Mouse (Mus musculus) ES-Bruce4 (cell line): Measurements from ENCODE around the gene Adamtsl5. TPM values are rescaled to one million over a fixed set of nuclear protein-coding genes. Genes with fewer than 3 reads are reported as not detected.

ENCODE experiments used
- H3K27ac ChIP-seq: 2 replicates; pipeline ENCODE4 v1.5.1; 2012; ENCODE audit warnings: low read length, inconsistent platforms; ENCODE audit not compliant: insufficient read depth
- H3K27me3 ChIP-seq: 2 replicates; pipeline ENCODE4 v1.6.1; 2012; ENCODE audit warnings: mild to moderate bottlenecking, low read length, inconsistent platforms; ENCODE audit not compliant: control insufficient read depth, poor library complexity, insufficient read depth, severe bottlenecking
- H3K36me3 ChIP-seq: 2 replicates; pipeline ENCODE4 v1.6.1; 2012; ENCODE audit warnings: inconsistent platforms, mild to moderate bottlenecking, low read length, moderate library complexity; ENCODE audit not compliant: control insufficient read depth, poor library complexity, insufficient read depth, severe bottlenecking
- H3K4me1 ChIP-seq: one replicate; pipeline ENCODE4 v1.8.1; 2011; ENCODE audit warnings: low read length; ENCODE audit not compliant: control insufficient read depth, insufficient read depth
- H3K4me3 ChIP-seq: 2 replicates; pipeline ENCODE4 v1.5.1; 2011; ENCODE audit warnings: low read depth, mild to moderate bottlenecking, low read length
- H3K9ac ChIP-seq: 2 replicates; pipeline ENCODE4 v1.6.1; 2012; ENCODE audit warnings: low read depth, mild to moderate bottlenecking, inconsistent platforms; ENCODE audit not compliant: poor library complexity, severe bottlenecking
- H3K9me3 ChIP-seq: replicated peaks from 2 replicates; pipeline ENCODE4 v1.6.1; 2012; ENCODE audit warnings: mild to moderate bottlenecking, low read length, inconsistent platforms; ENCODE audit not compliant: control insufficient read depth, poor library complexity, insufficient read depth, severe bottlenecking
- CTCF ChIP-seq: IDR thresholded peaks from one replicate; pipeline ENCODE4 v1.8.1; 2011; ENCODE audit warnings: low read depth, low read length
- EP300 ChIP-seq: IDR thresholded peaks from 2 replicates; pipeline ENCODE4 v1.6.1; 2011; ENCODE audit warnings: low read depth, low read length; ENCODE audit not compliant: insufficient read depth
- POLR2A ChIP-seq: IDR thresholded peaks from one replicate; pipeline ENCODE4 v1.8.1; 2011; ENCODE audit warnings: low read length; ENCODE audit not compliant: insufficient read depth
- polyA plus RNA-seq: library from polyadenylated mRNA; stranded (reverse); fragments of >200 nt; gene quantifications from 2 replicates; pipeline ENCODE4 v1.2.4, GENCODE M21; 2011; ENCODE audit warnings: low read depth; ENCODE audit not compliant: missing spikeins, insufficient read depth, insufficient read length

Adamtsl5 gene
- polyA plus RNA-seq, 1 experiment: 3.8 TPM

DNA sequence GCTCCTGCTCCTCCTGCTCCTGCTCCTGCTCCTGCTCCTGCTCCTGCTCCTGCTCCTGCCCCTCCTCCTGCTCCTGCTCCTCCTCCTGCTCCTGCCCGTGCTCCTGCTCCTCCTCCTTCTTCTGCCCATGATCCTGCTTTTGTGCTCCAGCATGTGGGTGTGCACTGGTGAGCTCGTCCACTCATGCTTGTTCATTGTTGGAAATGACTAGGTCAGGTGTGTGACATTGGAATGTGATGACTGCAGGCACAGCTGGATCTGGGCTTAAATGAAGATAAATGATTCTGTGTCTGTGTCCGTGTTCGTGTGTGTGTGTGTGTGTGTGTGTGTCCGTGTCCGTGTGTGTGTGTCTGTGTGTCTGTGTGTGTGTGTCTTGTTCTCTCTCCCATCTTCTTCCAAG is 20.2 kb upstream of the Adamtsl5 start:
- no peaks in the 10 kb centered on the region for H3K36me3 ChIP-seq
- H3K9me3 ChIP-seq: no peaks in the 10 kb centered on the region
- H3K27me3 ChIP-seq: no peaks in the 10 kb centered on the region
- no peak overlapping the region for H3K4me3 ChIP-seq
- H3K4me1 ChIP-seq: peaks cover 7% of the 10 kb centered on the region
- no peak overlapping the region for H3K27ac ChIP-seq
- TF ChIP-seq EP300 (no peak), POLR2A (no peak), CTCF (no peak)
- H3K9ac ChIP-seq: no peak overlapping the region

DNA sequence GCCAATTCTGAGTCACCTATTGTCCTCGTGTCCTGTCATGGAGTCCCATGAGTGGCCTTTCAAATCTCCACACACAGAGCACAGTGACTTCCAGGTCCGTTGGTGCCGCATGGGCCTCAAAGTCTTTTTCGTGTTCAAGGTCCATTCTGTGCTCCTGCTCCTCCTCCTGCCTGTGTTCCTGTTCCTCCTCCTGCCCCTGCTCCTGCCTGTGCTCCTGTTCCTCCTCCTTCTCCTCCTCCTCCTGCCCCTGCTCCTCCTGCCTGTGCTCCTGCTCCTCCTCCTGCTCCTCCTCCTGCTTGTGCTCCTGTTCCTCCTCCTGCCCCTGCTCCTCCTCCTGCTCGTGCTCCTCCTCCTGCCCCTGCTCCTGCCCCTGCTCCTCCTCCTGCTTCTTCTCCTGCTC is 19.7 kb upstream of the Adamtsl5 start:
- no peaks in the 10 kb centered on the region for H3K9me3 ChIP-seq
- no peak overlapping the region for H3K4me3 ChIP-seq
- no peak overlapping the region for H3K9ac ChIP-seq
- H3K27ac ChIP-seq: no peak overlapping the region
- no peak for TF ChIP-seq CTCF
- TF ChIP-seq POLR2A: no peak
- no peak for TF ChIP-seq EP300
- H3K27me3 ChIP-seq: no peaks in the 10 kb centered on the region
- peaks cover 7% of the 10 kb centered on the region for H3K4me1 ChIP-seq
- H3K36me3 ChIP-seq: no peaks in the 10 kb centered on the region

- peaks cover 3% of the 10 kb centered on the region for H3K4me1 ChIP-seq
- H3K4me3 ChIP-seq: no peak overlapping the region
- no peak overlapping the region for H3K27ac ChIP-seq
- no peak for TF ChIP-seq POLR2A
- TF ChIP-seq CTCF: no peak
- no peak for TF ChIP-seq EP300
- no peaks in the 10 kb centered on the region for H3K27me3 ChIP-seq
- H3K36me3 ChIP-seq: no peaks in the 10 kb centered on the region
- no peaks in the 10 kb centered on the region for H3K9me3 ChIP-seq
- no peak overlapping the region for H3K9ac ChIP-seq
These were observed 17.5 kb upstream of the Adamtsl5 start for GRCm38 (mm10) chr10:80365736-80366135.

GRCm38 (mm10) chr10:80363734-80364133 is 15.5 kb upstream of the Adamtsl5 start:
- H3K27ac ChIP-seq: no peak overlapping the region
- H3K36me3 ChIP-seq: no peaks in the 10 kb centered on the region
- no peak for TF ChIP-seq CTCF
- no peak for TF ChIP-seq EP300
- TF ChIP-seq POLR2A: no peak
- H3K27me3 ChIP-seq: no peaks in the 10 kb centered on the region
- peaks cover 3% of the 10 kb centered on the region for H3K4me1 ChIP-seq
- H3K4me3 ChIP-seq: no peak overlapping the region
- H3K9ac ChIP-seq: no peak overlapping the region
- H3K9me3 ChIP-seq: no peaks in the 10 kb centered on the region

- no peak overlapping the region for H3K27ac ChIP-seq
- no peaks in the 10 kb centered on the region for H3K9me3 ChIP-seq
- no peaks in the 10 kb centered on the region for H3K36me3 ChIP-seq
- peak overlapping the region; percentile 6; the same call in 1 of the 2 replicates for H3K9ac ChIP-seq
- TF ChIP-seq POLR2A (no peak), EP300 (no peak), CTCF (no peak)
- no peaks in the 10 kb centered on the region for H3K4me1 ChIP-seq
- peak overlapping the region; percentile 26 for H3K4me3 ChIP-seq
- H3K27me3 ChIP-seq: no peaks in the 10 kb centered on the region
These were observed 9.9 kb upstream of the Adamtsl5 start for GRCm38 (mm10) chr10:80357994-80358639.

- no peaks in the 10 kb centered on the region for H3K27me3 ChIP-seq
- H3K4me1 ChIP-seq: no peaks in the 10 kb centered on the region
- H3K27ac ChIP-seq: no peak overlapping the region
- no peak for TF ChIP-seq POLR2A
- no peak for TF ChIP-seq EP300
- H3K4me3 ChIP-seq: no peak overlapping the region
- H3K9ac ChIP-seq: no peak overlapping the region
- H3K9me3 ChIP-seq: no peaks in the 10 kb centered on the region
- no peaks in the 10 kb centered on the region for H3K36me3 ChIP-seq
These were observed 9.1 kb upstream of the Adamtsl5 start for GRCm38 (mm10) chr10:80357336-80357735.
